Mouse (Mus musculus) midbrain, postnatal 0 days (tissue): Measurements from ENCODE around the gene Cwc15. TPM values are rescaled to one million over a fixed set of nuclear protein-coding genes. Genes with fewer than 3 reads are reported as not detected.
A peak's percentile ranks its signal among the peaks of the same experiment; 100 is the strongest.

Experiments used
- ATAC-seq: fragments of 200-750 bp; cut with Nextera tagmentation; 2 replicates; pipeline ENCODE4 v1.8.0; 2017; ENCODE audit warnings: moderate number of reproducible peaks, mild to moderate bottlenecking, moderate TSS enrichment, moderate library complexity; ENCODE audit not compliant: low FRiP score
- DNase-seq: peaks from one replicate; pipeline ENCODE4 v3.0.0-alpha.2; 2015; ENCODE audit warnings: low spot score
- H3K27ac ChIP-seq: fragments of 300-500 bp; sonication (generic); 2 replicates; pipeline ENCODE4 v1.5.1; 2014; ENCODE audit warnings: low read depth, mild to moderate bottlenecking, low read length, mixed read lengths
- H3K27me3 ChIP-seq: fragments of 300-500 bp; sonication (generic); 2 replicates; pipeline ENCODE4 v1.6.1; 2014; ENCODE audit warnings: low read length, control low read depth, mixed read lengths; ENCODE audit not compliant: insufficient read depth
- H3K36me3 ChIP-seq: fragments of 300-500 bp; sonication (generic); 2 replicates; pipeline ENCODE4 v1.6.1; 2014; ENCODE audit warnings: low read length, control low read depth, mixed read lengths; ENCODE audit not compliant: insufficient read depth
- H3K4me1 ChIP-seq: fragments of 300-500 bp; sonication (generic); 2 replicates; pipeline ENCODE4 v1.6.1; 2014; ENCODE audit warnings: mild to moderate bottlenecking, control low read depth, antibody characterized with exemption, low read length, mixed read lengths; ENCODE audit not compliant: insufficient read depth
- H3K4me2 ChIP-seq: fragments of 300-500 bp; sonication (generic); 2 replicates; pipeline ENCODE4 v1.6.1; 2014; ENCODE audit warnings: low read depth, mild to moderate bottlenecking, low read length, mixed read lengths; ENCODE audit not compliant: poor library complexity, severe bottlenecking
- H3K4me3 ChIP-seq: fragments of 300-500 bp; sonication (generic); 2 replicates; pipeline ENCODE4 v1.5.1; 2014; ENCODE audit warnings: low read depth, mild to moderate bottlenecking, low read length, moderate library complexity
- H3K9ac ChIP-seq: fragments of 300-500 bp; sonication (generic); replicated peaks from 2 replicates; pipeline ENCODE4 v1.6.1; 2014; ENCODE audit warnings: mild to moderate bottlenecking, low read length, moderate library complexity, mixed read lengths; ENCODE audit not compliant: poor library complexity, severe bottlenecking
- H3K9me3 ChIP-seq: fragments of 300-500 bp; sonication (generic); 2 replicates; pipeline ENCODE4 v1.6.1; 2016; ENCODE audit warnings: low read length, control low read depth
- CTCF ChIP-seq: IDR thresholded peaks from 2 replicates; pipeline ENCODE4 v1.5.1; 2016; ENCODE audit warnings: antibody characterized with exemption, mild to moderate bottlenecking
- WGBS: fragments of 180-500 bp; shearing (Covaris S2); extraction: QIAGEN DNeasy Blood & Tissue Kit; methylation state at CpG from one replicate; pipeline ENCODE4 v1.1.7; 2014; 5-methylcytosine and 5-hydroxymethylcytosine counted together
- polyA plus RNA-seq: library from polyadenylated mRNA; unstranded; fragments of >200 nt; fragmentation: Nextera tagmentation; extraction: Ambion mirVana; gene quantifications from 2 replicates; pipeline ENCODE4 v1.2.1, GENCODE M21; 2015
- total RNA-seq: library from RNA; depleted of rRNA; stranded (reverse); fragments of >200 nt; gene quantifications from 2 replicates; pipeline ENCODE4 v1.2.3, GENCODE M21; 2014

The Cwc15 gene
- total and polyA plus RNA-seq, 2 experiments from 2014 or later, result 50.4 to 140 TPM

GRCm38 (mm10) chr9:14534833-14535456 lies 34.5 kb downstream of the Cwc15 start:
- WGBS, result 83% methylated on average over 9 of the region's 9 CpGs
- no peaks in the 10 kb centered on the region for H3K9me3 ChIP-seq
- no peaks in the 10 kb centered on the region for H3K4me1 ChIP-seq
- DNase-seq (peak; percentile 64), ATAC-seq (no peak)
- H3K4me2 ChIP-seq, result no peak overlapping the region
- no peaks in the 10 kb centered on the region for H3K36me3 ChIP-seq
- H3K27me3 ChIP-seq, result no peaks in the 10 kb centered on the region
- no peak overlapping the region for H3K4me3 ChIP-seq
- TF ChIP-seq CTCF, result no peak
- H3K27ac ChIP-seq, result no peak overlapping the region
- H3K9ac ChIP-seq, result no peak overlapping the region

- no peaks in the 10 kb centered on the region for H3K4me1 ChIP-seq
- H3K9me3 ChIP-seq, result no peaks in the 10 kb centered on the region
- no peak for TF ChIP-seq CTCF
- no peak overlapping the region for H3K27ac ChIP-seq
- no peak overlapping the region for H3K4me2 ChIP-seq
- ATAC-seq (no peak), DNase-seq (no peak)
- no peaks in the 10 kb centered on the region for H3K27me3 ChIP-seq
- H3K4me3 ChIP-seq, result no peak overlapping the region
- WGBS, result 57% methylated on average over 9 of the region's 9 CpGs
- no peak overlapping the region for H3K9ac ChIP-seq
- H3K36me3 ChIP-seq, result peaks cover 56% of the 10 kb centered on the region
Observed at GRCm38 (mm10) chr9:14544034-14544757, 43.8 kb downstream of the Cwc15 start.

GRCm38 (mm10) chr9:14547584-14548365 lies 47.4 kb downstream of the Cwc15 start:
- peaks cover 55% of the 10 kb centered on the region for H3K36me3 ChIP-seq
- H3K27me3 ChIP-seq, result no peaks in the 10 kb centered on the region
- H3K27ac ChIP-seq, result no peak overlapping the region
- no peak overlapping the region for H3K9ac ChIP-seq
- no peak overlapping the region for H3K4me2 ChIP-seq
- TF ChIP-seq CTCF, result no peak
- ATAC-seq, result no peak
- DNase-seq, result no peak
- no peaks in the 10 kb centered on the region for H3K4me1 ChIP-seq
- WGBS, result 90% methylated on average over 12 of the region's 12 CpGs
- no peak overlapping the region for H3K4me3 ChIP-seq
- H3K9me3 ChIP-seq, result no peaks in the 10 kb centered on the region

GRCm38 (mm10) chr9:14548366-14548761 lies 47.9 kb downstream of the Cwc15 start:
- WGBS, result 92% methylated on average over 11 of the region's 11 CpGs
- ATAC-seq, result peak; percentile 38; the same call in 1 of the 2 replicates
- peaks cover 55% of the 10 kb centered on the region for H3K36me3 ChIP-seq

GRCm38 (mm10) chr9:14558332-14558731 lies 57.9 kb downstream of the Cwc15 start:
- H3K36me3 ChIP-seq, result peaks cover 50% of the 10 kb centered on the region
- no peak for ATAC-seq

More at GRCm38 (mm10) chr9:14548366-14548761, 47.9 kb downstream of the Cwc15 start:
- DNase-seq, result no peak
- Histone ChIP-seq H3K4me3 (no peak overlapping the region), H3K27me3 (no peaks in the 10 kb centered on the region), H3K4me2 (no peak overlapping the region), H3K9ac (no peak overlapping the region), H3K9me3 (no peaks in the 10 kb centered on the region), H3K4me1 (no peaks in the 10 kb centered on the region), H3K27ac (no peak overlapping the region)
- TF ChIP-seq CTCF, result no peak

GRCm38 (mm10) chr9:14559430-14559829 lies 59.0 kb downstream of the Cwc15 start:
- Histone ChIP-seq H3K9me3 (no peaks in the 10 kb centered on the region), H3K9ac (no peak overlapping the region), H3K4me2 (no peak overlapping the region), H3K4me1 (no peaks in the 10 kb centered on the region), H3K27ac (no peak overlapping the region), H3K4me3 (no peak overlapping the region), H3K36me3 (peaks cover 49% of the 10 kb centered on the region), H3K27me3 (no peaks in the 10 kb centered on the region)
- TF ChIP-seq CTCF, result no peak
- WGBS, result 85% methylated on average over 10 of the region's 10 CpGs
- ATAC-seq, result no peak
- DNase-seq, result no peak

More at GRCm38 (mm10) chr9:14558332-14558731, 57.9 kb downstream of the Cwc15 start:
- no peak overlapping the region for H3K9ac ChIP-seq
- H3K4me1 ChIP-seq, result no peaks in the 10 kb centered on the region
- no peaks in the 10 kb centered on the region for H3K9me3 ChIP-seq
- H3K27ac ChIP-seq, result no peak overlapping the region
- no peak for DNase-seq
- H3K27me3 ChIP-seq, result no peaks in the 10 kb centered on the region
- no peak overlapping the region for H3K4me3 ChIP-seq
- H3K4me2 ChIP-seq, result no peak overlapping the region
- WGBS, result 91% methylated on average over 10 of the region's 10 CpGs
- TF ChIP-seq CTCF, result no peak
